Mouse (Mus musculus) liver, adult 2 months (tissue): ENCODE results near the gene Oas2.

Source experiments
- CTCF ChIP-seq: fragments of 200-500 bp; IDR thresholded peaks from 2 replicates; pipeline ENCODE4 v1.5.1; 2011; ENCODE audit warnings: low read depth, low read length, control low read depth
- POLR2A ChIP-seq: fragments of 200-500 bp; IDR thresholded peaks from 2 replicates; pipeline ENCODE4 v1.6.1; 2011; ENCODE audit warnings: low read length, control low read depth; ENCODE audit not compliant: insufficient read depth; ENCODE audit errors: extremely low read depth

DNA sequence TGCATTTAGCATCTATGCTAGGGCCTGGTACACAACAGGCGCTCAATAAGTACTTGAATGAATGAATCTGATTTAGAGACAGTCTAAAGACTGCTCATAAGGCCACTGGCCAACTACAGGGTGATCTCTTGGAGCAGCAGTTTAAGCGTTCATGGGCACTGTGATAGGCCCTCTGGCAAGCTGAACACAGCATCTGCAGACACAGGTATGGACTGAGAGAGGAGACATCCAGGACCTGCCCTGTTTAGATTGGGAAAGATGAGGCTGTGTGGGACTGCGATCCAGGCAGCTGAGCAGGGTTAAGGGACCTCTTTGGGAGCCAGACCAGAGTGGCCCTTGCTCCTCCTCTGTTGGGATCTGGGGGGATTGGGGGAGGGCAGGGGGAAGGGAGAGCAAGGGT, 37.8 kb downstream of the Oas2 start, which contains the start of gene Dtx1:
- TF ChIP-seq CTCF (no peak), POLR2A (no peak)
